Mouse (Mus musculus): Measurements from ENCODE around the gene Dlx5. TPM values are rescaled to one million over a fixed set of nuclear protein-coding genes. Genes with fewer than 3 reads are reported as not detected.

The Dlx5 gene
- polyA plus RNA-seq, 1 experiment from 2014 or later, result 10.7 TPM

- no peaks in the 10 kb centered on the region for H3K36me3 ChIP-seq
- H3K27me3 ChIP-seq, result peaks cover 84% of the 10 kb centered on the region
- H3K27ac ChIP-seq, result no peak overlapping the region; the same call in 1 of the 2 replicates
- H3K9me3 ChIP-seq (replicated peaks), result no peaks in the 10 kb centered on the region
- peaks cover 20% of the 10 kb centered on the region for H3K4me1 ChIP-seq
- H3K9ac ChIP-seq, result peak overlapping the region; percentile 39
- H3K4me3 ChIP-seq, result peak overlapping the region; percentile 40
- peak overlapping the region; percentile 57 for H3K4me2 ChIP-seq (replicated peaks)
- ATAC-seq (ENCODE audit: low FRiP score), result peak; percentile 20
- 1% methylated on average over 30 of the region's 30 CpGs for WGBS
These were observed 709 bp downstream of the Dlx5 start for GRCm38 (mm10) chr6:6881115-6881637.

GRCm38 (mm10) chr6:6880361-6881114 lies 1.3 kb downstream of the Dlx5 start:
- H3K9ac ChIP-seq, result peak overlapping the region; percentile 39
- H3K27me3 ChIP-seq, result peaks cover 91% of the 10 kb centered on the region
- ATAC-seq (ENCODE audit: low FRiP score), result no peak
- H3K4me3 ChIP-seq, result peak overlapping the region; percentile 40
- H3K4me1 ChIP-seq, result peaks cover 20% of the 10 kb centered on the region
- H3K36me3 ChIP-seq, result no peaks in the 10 kb centered on the region
- no peak overlapping the region for H3K27ac ChIP-seq
- no peaks in the 10 kb centered on the region for H3K9me3 ChIP-seq (replicated peaks)
- peak overlapping the region; percentile 57 for H3K4me2 ChIP-seq (replicated peaks)
- under 1% methylated on average over 24 of the region's 24 CpGs for WGBS

- H3K36me3 ChIP-seq, result no peaks in the 10 kb centered on the region
- H3K4me1 ChIP-seq, result peaks cover 20% of the 10 kb centered on the region
- H3K27me3 ChIP-seq, result peaks cover 97% of the 10 kb centered on the region
- H3K27ac ChIP-seq, result no peak overlapping the region
- H3K9ac ChIP-seq, result no peak overlapping the region
- no peak overlapping the region for H3K4me2 ChIP-seq (replicated peaks)
- 1% methylated on average over 44 of the region's 44 CpGs for WGBS
- H3K9me3 ChIP-seq (replicated peaks), result no peaks in the 10 kb centered on the region
- peak overlapping the region; percentile 40 for H3K4me3 ChIP-seq
- no peak for ATAC-seq (ENCODE audit: low FRiP score)
These were observed 2.2 kb downstream of the Dlx5 start for GRCm38 (mm10) chr6:6879371-6880325.

- H3K4me1 ChIP-seq, result peaks cover 20% of the 10 kb centered on the region
- WGBS, result 1% methylated on average over 14 of the region's 14 CpGs
- H3K9me3 ChIP-seq (replicated peaks), result no peaks in the 10 kb centered on the region
- peak overlapping the region; percentile 13; the same call in 1 of the 2 replicates for H3K9ac ChIP-seq
- ATAC-seq (ENCODE audit: low FRiP score), result no peak
- no peak overlapping the region for H3K27ac ChIP-seq
- H3K27me3 ChIP-seq, result peaks cover 98% of the 10 kb centered on the region
- H3K4me3 ChIP-seq, result peak overlapping the region; percentile 40
- no peaks in the 10 kb centered on the region for H3K36me3 ChIP-seq
- peak overlapping the region; percentile 21 for H3K4me2 ChIP-seq (replicated peaks)
These were observed 3.0 kb downstream of the Dlx5 start for GRCm38 (mm10) chr6:6878841-6879291.

- Histone ChIP-seq H3K9ac (peak overlapping the region; percentile 13; the same call in 1 of the 2 replicates), H3K4me1 (peaks cover 20% of the 10 kb centered on the region), H3K4me3 (peak overlapping the region; percentile 40), H3K27ac (no peak overlapping the region), H3K27me3 (peaks cover 98% of the 10 kb centered on the region), H3K9me3 (replicated peaks) (no peaks in the 10 kb centered on the region), H3K36me3 (no peaks in the 10 kb centered on the region), H3K4me2 (replicated peaks) (peak overlapping the region; percentile 21)
- no peak for ATAC-seq (ENCODE audit: low FRiP score)
- 2% methylated on average over 34 of the region's 34 CpGs for WGBS
These were observed 3.7 kb downstream of the Dlx5 start for GRCm38 (mm10) chr6:6877981-6878840.

GRCm38 (mm10) chr6:6877346-6877910 lies 4.5 kb downstream of the Dlx5 start:
- H3K27me3 ChIP-seq, result peaks cover 98% of the 10 kb centered on the region
- no peak overlapping the region for H3K4me3 ChIP-seq
- ATAC-seq (ENCODE audit: low FRiP score), result no peak
- H3K9me3 ChIP-seq (replicated peaks), result no peaks in the 10 kb centered on the region
- H3K4me2 ChIP-seq (replicated peaks), result no peak overlapping the region
- no peaks in the 10 kb centered on the region for H3K36me3 ChIP-seq
- no peak overlapping the region for H3K9ac ChIP-seq
- peaks cover 20% of the 10 kb centered on the region for H3K4me1 ChIP-seq
- no peak overlapping the region for H3K27ac ChIP-seq
- WGBS, result 12% methylated on average over 5 of the region's 5 CpGs

GRCm38 (mm10) chr6:6876731-6877130 lies 5.2 kb downstream of the Dlx5 start:
- Histone ChIP-seq H3K4me1 (peaks cover 19% of the 10 kb centered on the region), H3K36me3 (no peaks in the 10 kb centered on the region), H3K4me2 (replicated peaks) (no peak overlapping the region), H3K27me3 (peaks cover 98% of the 10 kb centered on the region), H3K4me3 (no peak overlapping the region), H3K27ac (no peak overlapping the region), H3K9ac (no peak overlapping the region), H3K9me3 (replicated peaks) (no peaks in the 10 kb centered on the region)
- 6% methylated on average over 7 of the region's 7 CpGs for WGBS
- ATAC-seq (ENCODE audit: low FRiP score), result no peak

- no peak overlapping the region for H3K4me2 ChIP-seq (replicated peaks)
- H3K4me3 ChIP-seq, result no peak overlapping the region
- no peak for ATAC-seq (ENCODE audit: low FRiP score)
- no peaks in the 10 kb centered on the region for H3K9me3 ChIP-seq (replicated peaks)
- no peak overlapping the region for H3K27ac ChIP-seq
- H3K4me1 ChIP-seq, result peaks cover 14% of the 10 kb centered on the region
- no peaks in the 10 kb centered on the region for H3K36me3 ChIP-seq
- 3% methylated on average over 2 of the region's 2 CpGs for WGBS
- no peak overlapping the region for H3K9ac ChIP-seq
- peaks cover 97% of the 10 kb centered on the region for H3K27me3 ChIP-seq
These were observed 5.7 kb downstream of the Dlx5 start for GRCm38 (mm10) chr6:6876231-6876630.

- no peak for ATAC-seq (ENCODE audit: low FRiP score)
These were observed 6.2 kb downstream of the Dlx5 start for GRCm38 (mm10) chr6:6875676-6876075.

GRCm38 (mm10) chr6:6875136-6875535 lies 6.7 kb downstream of the Dlx5 start:
- Histone ChIP-seq H3K27me3 (peaks cover 97% of the 10 kb centered on the region), H3K9me3 (replicated peaks) (no peaks in the 10 kb centered on the region), H3K9ac (no peak overlapping the region), H3K4me2 (replicated peaks) (no peak overlapping the region), H3K27ac (no peak overlapping the region), H3K4me1 (0 out of 2 replicates have a peak, but pooled peaks cover 7% of the 10 kb centered on the region), H3K4me3 (no peak overlapping the region), H3K36me3 (no peaks in the 10 kb centered on the region)
- no peak for ATAC-seq (ENCODE audit: low FRiP score)
- WGBS, result under 1% methylated on average over 11 of the region's 11 CpGs

More at GRCm38 (mm10) chr6:6875676-6876075, 6.2 kb downstream of the Dlx5 start:
- H3K4me1 ChIP-seq, result peaks cover 11% of the 10 kb centered on the region; the same call in 1 of the 2 replicates
- H3K27me3 ChIP-seq, result peaks cover 97% of the 10 kb centered on the region
- no peak overlapping the region for H3K4me2 ChIP-seq (replicated peaks)
- no peaks in the 10 kb centered on the region for H3K9me3 ChIP-seq (replicated peaks)
- WGBS, result 2% methylated on average over 9 of the region's 9 CpGs
- H3K27ac ChIP-seq, result no peak overlapping the region
- H3K36me3 ChIP-seq, result no peaks in the 10 kb centered on the region
- H3K4me3 ChIP-seq, result no peak overlapping the region
- no peak overlapping the region for H3K9ac ChIP-seq
